Mouse (Mus musculus) inflammation-experienced regulatory T-cells, adult 6 months (primary cell): ENCODE results near the gene Cux2. TPM values are rescaled to one million over a fixed set of nuclear protein-coding genes. Genes with fewer than 3 reads are reported as not detected.

ENCODE experiments used
- ATAC-seq: one replicate; pipeline ENCODE4 v1.8.0; 2017
- polyA plus RNA-seq, 3 experiments: library from polyadenylated mRNA; unstranded; fragments of 100-300 nt; shearing (Covaris generic); gene quantifications; one replicate each; pipeline ENCODE4 v1.2.1; 2017

The Cux2 gene
- polyA plus RNA-seq, result under 1 TPM in 1 of 3 experiments, not detected in 2; 0.09 TPM

GRCm38 (mm10) chr5:122050017-122050831, at the start of gene Cux2:
Gene Cux2, minus strand, starts transcription at chr5:122050102.
- no peak for ATAC-seq

GRCm38 (mm10) chr5:122094439-122094838, 44.5 kb upstream of the Cux2 start:
- ATAC-seq, result no peak

GRCm38 (mm10) chr5:122093734-122094133, 43.8 kb upstream of the Cux2 start:
- no peak for ATAC-seq

GRCm38 (mm10) chr5:122092794-122093193, 42.9 kb upstream of the Cux2 start:
- ATAC-seq, result no peak

GRCm38 (mm10) chr5:122091070-122091469, 41.2 kb upstream of the Cux2 start:
- no peak for ATAC-seq

GRCm38 (mm10) chr5:122089664-122090063, 39.8 kb upstream of the Cux2 start:
- ATAC-seq, result no peak

- peak; percentile 38 for ATAC-seq
Measured at GRCm38 (mm10) chr5:122088917-122089316, 39.0 kb upstream of the Cux2 start.

- ATAC-seq, result no peak
Measured at GRCm38 (mm10) chr5:122086121-122086520, 36.2 kb upstream of the Cux2 start.

GRCm38 (mm10) chr5:122085291-122085690, 35.4 kb upstream of the Cux2 start:
- ATAC-seq, result no peak

- no peak for ATAC-seq
Measured at GRCm38 (mm10) chr5:122084470-122084869, 34.6 kb upstream of the Cux2 start.

GRCm38 (mm10) chr5:122083282-122083681, 33.4 kb upstream of the Cux2 start:
- ATAC-seq, result no peak

- no peak for ATAC-seq
Measured at GRCm38 (mm10) chr5:122081471-122081870, 31.6 kb upstream of the Cux2 start.

GRCm38 (mm10) chr5:122080930-122081329, 31.0 kb upstream of the Cux2 start:
- no peak for ATAC-seq

GRCm38 (mm10) chr5:122079796-122080195, 29.9 kb upstream of the Cux2 start:
- ATAC-seq, result no peak

- ATAC-seq, result no peak
Measured at GRCm38 (mm10) chr5:122077244-122077643, 27.3 kb upstream of the Cux2 start.

- ATAC-seq, result no peak
Measured at GRCm38 (mm10) chr5:122075736-122076135, 25.8 kb upstream of the Cux2 start.

- no peak for ATAC-seq
Measured at GRCm38 (mm10) chr5:122071997-122072396, 22.1 kb upstream of the Cux2 start.

- no peak for ATAC-seq
Measured at GRCm38 (mm10) chr5:122070963-122071800, 21.3 kb upstream of the Cux2 start.

GRCm38 (mm10) chr5:122068563-122068962, 18.7 kb upstream of the Cux2 start:
- no peak for ATAC-seq

- ATAC-seq, result no peak
Measured at GRCm38 (mm10) chr5:122063204-122063933, 13.5 kb upstream of the Cux2 start.

- ATAC-seq, result no peak
Measured at GRCm38 (mm10) chr5:122062479-122062878, 12.6 kb upstream of the Cux2 start.

- ATAC-seq, result no peak
Measured at GRCm38 (mm10) chr5:122060767-122061333, 10.9 kb upstream of the Cux2 start.
